Mouse (Mus musculus): ENCODE measurements around the gene Lce6a.

Gene Lce6a

DNA sequence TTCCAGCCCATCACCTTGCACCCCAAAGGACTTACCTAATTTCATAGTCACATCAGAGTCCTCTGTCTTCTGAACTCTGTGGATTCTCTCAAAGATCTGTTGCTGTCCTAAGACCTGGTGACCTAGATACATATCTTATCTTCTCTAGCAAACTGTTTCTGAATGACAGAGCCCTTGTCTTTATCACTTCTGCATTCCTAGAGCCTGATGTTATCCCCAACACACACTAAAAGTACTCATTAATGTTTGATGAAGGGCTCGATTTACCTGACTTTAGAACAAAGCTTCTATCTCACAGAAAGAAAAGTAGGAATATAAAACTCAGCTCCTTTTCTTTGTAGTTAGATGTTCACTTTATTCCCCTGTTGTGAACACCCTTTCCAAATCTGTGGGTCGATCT is at the start of gene Lce6a:
Gene Lce6a, minus strand, starts transcription at position 101 of the 400 bp plus-strand sequence.
- no peak for DNase-seq

DNA sequence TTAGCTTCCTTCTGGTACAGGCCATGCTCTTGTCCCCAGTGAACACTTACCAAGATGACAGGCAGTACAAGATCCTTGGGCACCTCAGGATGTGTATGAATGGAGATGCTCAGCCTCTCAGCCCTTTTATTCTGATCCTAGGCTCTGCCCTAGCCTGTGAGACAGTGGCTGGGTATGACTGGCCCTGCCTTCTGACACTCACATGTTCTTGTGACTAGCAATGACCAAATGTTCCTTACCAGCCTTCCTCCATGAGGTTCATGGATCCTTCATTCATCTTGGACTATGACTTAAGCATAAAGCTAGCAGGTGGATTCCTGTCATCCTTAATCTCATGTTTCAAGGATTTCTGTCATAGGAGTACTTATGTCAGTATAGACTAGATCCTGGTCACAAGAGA is 48.8 kb upstream of the Lce6a start, which contains the start of gene Lce1a2:
Gene Lce1a2, minus strand, starts transcription at position 101 of the 400 bp plus-strand sequence.
- DNase-seq, result no peak

DNA sequence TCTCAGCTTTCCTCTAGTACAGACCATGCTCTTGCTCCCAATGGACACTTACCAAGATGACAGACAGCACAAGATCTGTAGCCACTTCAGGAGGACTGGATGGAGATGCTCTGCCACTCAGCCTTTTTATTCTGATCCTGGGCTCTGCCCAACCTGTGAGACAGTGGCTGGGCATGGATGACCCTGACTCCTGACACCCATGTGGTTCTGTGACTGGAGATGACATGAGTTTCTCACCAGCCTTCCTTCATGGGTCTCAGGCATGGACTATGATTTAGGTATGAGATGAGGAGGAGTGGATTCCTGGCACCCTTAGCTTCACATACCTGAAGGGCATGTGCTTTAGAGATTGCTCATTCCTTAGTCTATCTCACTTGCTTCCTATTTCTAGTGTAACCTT is 35.4 kb upstream of the Lce6a start, which contains the start of gene Lce1b:
Gene Lce1b, minus strand, starts transcription at position 101 of the 400 bp plus-strand sequence.
- no peak for DNase-seq

DNA sequence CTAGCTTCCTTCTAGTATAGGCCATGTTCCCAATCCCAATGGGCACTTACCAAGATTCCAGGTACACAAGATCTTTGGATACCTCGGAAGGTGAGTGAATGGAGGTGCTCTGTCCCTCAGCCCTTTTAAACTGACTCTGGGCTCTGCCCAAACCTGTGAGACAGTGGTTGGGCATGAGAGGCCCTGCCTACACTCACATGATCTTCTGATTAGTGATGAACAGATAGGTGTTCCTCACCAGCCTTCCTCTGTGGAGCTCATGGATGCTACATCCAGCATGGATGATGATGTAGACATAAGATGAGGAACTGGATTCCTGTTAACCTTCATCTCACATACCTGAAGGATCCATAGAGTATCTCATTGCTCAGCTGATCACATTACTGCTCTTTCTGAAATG is 26.7 kb upstream of the Lce6a start, which contains the start of gene Lce1a1:
Gene Lce1a1, minus strand, starts transcription at position 101 of the 400 bp plus-strand sequence.
- DNase-seq, result no peak

DNA sequence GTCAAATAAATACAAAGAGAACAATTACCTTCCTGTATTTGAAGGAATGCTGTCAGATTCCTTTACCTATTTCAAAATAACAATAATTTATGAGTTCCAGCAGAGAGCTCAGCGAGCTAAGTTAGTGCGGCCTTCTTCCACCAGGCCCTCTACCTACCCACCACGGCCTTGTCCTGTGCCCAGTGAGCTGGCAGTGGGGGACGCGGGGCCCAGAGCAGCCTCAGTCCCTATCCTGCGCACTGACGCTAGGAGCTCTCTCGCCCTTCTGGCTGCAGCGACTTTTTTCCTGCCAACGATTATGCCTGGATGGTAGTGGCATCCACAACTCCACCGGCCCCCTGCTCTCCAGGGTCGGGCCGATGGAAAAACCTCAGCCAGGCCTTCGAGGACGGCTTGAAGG is 18.4 kb upstream of the Lce6a start:
- no peak for DNase-seq

- DNase-seq, result no peak
These were observed 17.2 kb upstream of the Lce6a start for GRCm38 (mm10) chr3:92638653-92638991.

DNA sequence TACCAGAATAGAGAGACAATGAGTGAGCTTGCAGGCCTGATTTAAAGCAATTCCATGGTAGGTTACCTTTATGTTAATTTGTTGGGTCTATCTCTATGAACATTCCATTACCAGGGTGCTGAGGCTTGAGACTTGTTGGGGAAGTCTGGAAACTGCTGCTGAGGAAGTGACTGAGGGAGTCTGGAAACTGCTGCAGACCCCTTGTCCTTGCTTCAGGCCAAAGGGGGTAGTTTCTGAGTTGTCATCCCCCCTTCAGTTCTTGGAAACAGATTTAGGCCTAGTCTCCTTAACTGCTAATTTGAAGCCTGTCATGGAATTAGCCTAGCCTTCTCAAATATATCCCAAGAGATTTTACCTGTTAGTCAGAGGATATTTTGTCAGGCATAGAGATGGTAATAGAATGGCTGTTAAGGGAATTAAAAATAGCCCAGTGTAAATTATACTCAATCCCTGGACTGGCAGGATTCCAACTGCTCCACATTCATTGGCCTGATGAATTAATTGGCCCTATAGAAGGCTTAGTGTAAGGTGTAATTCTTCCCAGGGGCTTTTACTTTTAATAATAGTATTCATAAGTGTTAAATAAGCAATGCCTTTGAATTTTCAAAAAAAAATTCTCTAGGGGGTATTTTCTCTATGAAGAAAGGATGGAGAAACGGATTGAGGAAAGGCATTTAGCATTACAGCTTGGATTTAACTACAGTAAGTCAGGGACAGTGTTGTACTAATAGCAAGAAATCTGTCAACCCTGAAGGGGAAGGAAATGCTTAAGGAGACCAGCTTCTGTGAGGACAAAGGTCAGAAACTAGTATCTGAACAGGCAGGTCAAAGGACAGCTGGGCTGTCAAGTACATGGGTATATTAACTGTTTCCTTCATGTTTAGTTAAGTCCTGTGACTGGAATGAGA is 16.5 kb upstream of the Lce6a start:
- DNase-seq, result no peak

- DNase-seq, result no peak
These were observed 11.7 kb downstream of the Lce6a start for GRCm38 (mm10) chr3:92609804-92610203.

DNA sequence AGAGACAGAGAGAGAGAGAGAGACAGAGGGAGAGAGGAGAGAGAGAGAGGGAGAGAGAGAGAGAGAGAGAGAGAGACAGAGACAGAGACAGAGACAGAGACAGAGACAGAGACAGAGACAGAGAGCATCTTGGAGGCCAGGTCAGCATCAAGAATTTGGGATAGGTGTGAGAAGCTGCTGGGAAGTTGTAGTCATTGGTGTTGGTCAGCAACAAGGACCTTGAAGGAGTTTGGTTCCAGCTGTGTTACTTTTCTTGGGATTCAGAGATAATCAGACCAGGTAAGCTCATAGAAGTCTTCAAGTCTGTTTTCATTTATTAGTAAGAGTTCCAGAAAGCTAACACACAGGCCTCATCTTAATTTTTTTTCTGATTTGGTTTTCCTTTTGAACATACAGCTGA is 14.1 kb downstream of the Lce6a start, which contains the start of gene 2210017I01Rik:
Gene 2210017I01Rik, minus strand, starts transcription at position 101 of the 400 bp plus-strand sequence.
- DNase-seq, result no peak

- DNase-seq, result no peak
These were observed 19.3 kb downstream of the Lce6a start for GRCm38 (mm10) chr3:92602169-92602568.

GRCm38 (mm10) chr3:92600456-92600855 is 21.0 kb downstream of the Lce6a start:
- DNase-seq, result no peak

GRCm38 (mm10) chr3:92599973-92600372 is 21.5 kb downstream of the Lce6a start:
- DNase-seq, result no peak

DNA sequence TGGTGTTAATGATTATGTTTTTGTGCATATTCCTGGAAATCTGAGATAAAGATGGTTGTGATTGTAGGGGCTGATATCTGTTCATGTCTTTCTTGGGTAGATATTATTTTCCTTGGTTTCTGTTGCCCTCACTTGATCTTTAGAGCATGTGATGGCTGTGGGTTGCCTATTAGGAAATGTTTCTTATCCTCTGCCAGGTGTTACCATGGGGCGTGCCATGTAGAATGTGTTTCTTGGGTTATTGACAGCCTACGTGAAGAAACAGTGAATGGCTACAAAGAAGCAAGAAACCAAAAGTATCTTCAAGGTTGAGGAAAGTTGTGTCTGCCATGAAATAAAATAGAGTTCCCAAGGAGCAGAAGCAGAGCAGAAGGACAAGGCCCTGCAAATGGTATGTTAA is 23.0 kb downstream of the Lce6a start:
- no peak for DNase-seq

- no peak for DNase-seq
These were observed 32.6 kb downstream of the Lce6a start, which contains the start of gene Smcp for GRCm38 (mm10) chr3:92588858-92589257. Gene Smcp, minus strand, starts transcription at chr3:92588997.

- no peak for DNase-seq
These were observed 34.3 kb downstream of the Lce6a start for GRCm38 (mm10) chr3:92587190-92587589.

GRCm38 (mm10) chr3:92585055-92585454 is 36.4 kb downstream of the Lce6a start:
- no peak for DNase-seq

DNA sequence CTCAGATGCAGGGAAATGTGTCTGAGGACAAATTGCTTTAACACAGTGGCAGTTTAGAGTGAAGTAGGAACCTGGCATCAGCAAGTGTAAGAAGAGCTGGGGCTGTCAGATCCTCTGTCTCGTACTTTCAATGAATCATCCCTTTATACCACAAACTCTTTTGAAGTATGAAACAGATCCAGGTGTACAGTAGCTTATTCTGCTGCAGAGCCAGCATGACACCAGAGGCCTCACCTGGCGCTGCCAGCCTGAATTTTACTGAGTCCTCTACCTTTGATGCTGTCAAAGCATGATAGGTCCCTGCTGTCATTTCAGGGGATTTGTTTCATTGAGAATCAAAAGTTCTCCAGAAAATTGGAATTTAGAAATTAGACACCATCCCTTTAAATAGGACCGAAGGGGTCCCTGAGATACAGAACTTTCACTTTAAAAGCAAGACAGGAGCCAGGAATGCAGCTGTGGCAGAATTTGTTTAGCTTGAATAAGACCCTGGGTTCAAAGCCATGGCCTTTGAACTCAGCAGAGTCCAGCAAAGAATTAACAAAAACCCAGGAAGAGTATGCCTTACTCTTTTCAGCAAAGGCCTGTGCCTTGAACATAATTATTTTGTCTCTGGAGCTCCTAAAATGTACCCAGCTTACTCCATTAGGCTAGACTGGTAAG is 38.2 kb downstream of the Lce6a start:
- DNase-seq, result no peak

GRCm38 (mm10) chr3:92579508-92579907 is 42.0 kb downstream of the Lce6a start:
- no peak for DNase-seq

- DNase-seq, result no peak
These were observed 42.6 kb downstream of the Lce6a start for GRCm38 (mm10) chr3:92578652-92579413.

- DNase-seq, result no peak
These were observed 47.9 kb downstream of the Lce6a start, which contains the start of gene Ivl for GRCm38 (mm10) chr3:92573449-92574041. Gene Ivl, minus strand, starts transcription at chr3:92573735.

GRCm38 (mm10) chr3:92572514-92573155 is 48.8 kb downstream of the Lce6a start:
- DNase-seq, result no peak

Measured in layer of hippocampus, adult 9-11 months (tissue).